Mouse (Mus musculus): ENCODE data around the gene Tctn3. TPM values are rescaled to one million over a fixed set of nuclear protein-coding genes. Genes with fewer than 3 reads are reported as not detected.

The Tctn3 gene
- polyA plus RNA-seq, 1 experiment from 2014 or later, result 9.6 TPM

DNA sequence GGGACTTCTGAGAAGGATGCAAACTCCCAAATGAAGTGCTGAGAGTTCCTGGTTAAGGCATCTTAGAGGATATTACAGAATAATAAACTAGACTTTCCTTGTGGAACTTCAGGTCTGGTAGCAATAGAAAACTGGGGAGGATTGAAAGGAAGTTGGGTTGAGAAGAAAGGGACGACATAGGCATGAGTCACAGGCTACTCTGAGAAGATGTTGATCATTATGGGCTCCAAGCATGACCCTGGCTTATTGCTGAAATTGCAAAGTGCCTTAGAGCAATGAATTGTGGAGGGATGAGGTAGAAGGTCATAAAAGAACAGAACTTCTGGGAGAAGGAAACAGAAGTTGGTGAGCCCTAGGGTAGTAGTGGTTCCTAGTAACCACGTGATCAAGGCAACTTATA, 28.8 kb upstream of the Tctn3 start:
- H3K9ac ChIP-seq, result no peak overlapping the region
- H3K27me3 ChIP-seq, result no peaks in the 10 kb centered on the region
- no peaks in the 10 kb centered on the region for H3K36me3 ChIP-seq
- no peak overlapping the region for H3K4me3 ChIP-seq
- 73% methylated on average over 2 of the region's 2 CpGs for WGBS
- ATAC-seq (replicated peaks; ENCODE audit: insufficient number of reproducible peaks, insufficient read depth, low FRiP score, low read depth), result no peak
- no peak overlapping the region for H3K27ac ChIP-seq
- H3K4me2 ChIP-seq, result no peak overlapping the region
- H3K4me1 ChIP-seq (replicated peaks), result no peaks in the 10 kb centered on the region
- H3K9me3 ChIP-seq (replicated peaks), result no peaks in the 10 kb centered on the region

DNA sequence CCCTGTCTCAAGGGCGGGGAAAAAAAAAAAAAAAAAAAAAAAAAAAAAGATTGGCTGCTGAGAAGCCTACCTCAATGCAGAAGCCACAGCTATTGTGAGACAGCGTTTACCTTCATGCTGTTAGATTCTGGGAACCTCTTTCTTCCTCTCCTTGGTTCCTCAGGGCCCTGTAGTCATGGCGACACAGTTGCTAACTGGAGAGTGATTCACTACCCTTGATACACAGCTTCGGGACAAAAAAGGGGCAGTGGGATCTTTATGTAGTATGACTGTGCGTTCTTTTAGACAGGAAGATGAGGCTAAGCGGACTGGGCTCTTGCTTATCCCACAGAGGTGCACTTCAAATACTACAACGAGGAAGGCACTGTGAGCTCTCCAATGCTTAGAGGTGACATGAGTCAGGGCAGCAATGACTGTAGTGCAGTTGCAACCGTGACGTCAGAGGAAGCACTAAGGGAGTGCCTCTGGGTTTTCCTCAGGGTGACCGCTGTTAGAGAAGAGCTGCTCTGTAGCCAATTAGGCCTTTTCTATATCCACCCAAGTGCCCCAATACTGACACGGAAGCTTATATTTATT, 27.8 kb upstream of the Tctn3 start:
- no peaks in the 10 kb centered on the region for H3K4me1 ChIP-seq (replicated peaks)
- no peak overlapping the region for H3K4me2 ChIP-seq
- H3K27me3 ChIP-seq, result no peaks in the 10 kb centered on the region
- no peak overlapping the region for H3K4me3 ChIP-seq
- no peaks in the 10 kb centered on the region for H3K9me3 ChIP-seq (replicated peaks)
- 77% methylated on average over 11 of the region's 11 CpGs for WGBS
- no peak overlapping the region for H3K27ac ChIP-seq
- H3K36me3 ChIP-seq, result no peaks in the 10 kb centered on the region
- H3K9ac ChIP-seq, result no peak overlapping the region
- no peak for ATAC-seq (replicated peaks; ENCODE audit: insufficient number of reproducible peaks, insufficient read depth, low FRiP score, low read depth)

DNA sequence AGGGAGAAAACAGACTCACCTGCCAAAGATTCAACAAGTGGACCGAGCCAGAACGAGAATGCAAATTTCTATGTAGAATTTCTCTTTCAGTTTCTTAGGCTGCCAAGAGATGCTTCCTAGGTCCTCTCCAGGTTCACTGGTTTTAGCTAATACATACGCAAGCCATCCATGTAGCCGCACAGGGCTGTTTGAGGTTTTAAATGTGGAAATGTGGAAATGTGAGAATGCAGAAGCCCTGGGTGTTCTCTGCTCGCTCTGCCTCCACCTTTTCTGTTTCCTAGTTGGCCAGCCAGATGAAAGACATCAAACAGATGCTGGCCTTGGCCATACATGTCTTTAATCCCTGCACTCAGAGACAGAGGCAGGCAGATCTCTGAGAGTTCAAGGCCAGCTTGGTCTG, 26.5 kb upstream of the Tctn3 start:
- Histone ChIP-seq H3K4me1 (replicated peaks) (no peaks in the 10 kb centered on the region), H3K4me2 (no peak overlapping the region), H3K27me3 (no peaks in the 10 kb centered on the region), H3K9me3 (replicated peaks) (no peaks in the 10 kb centered on the region), H3K4me3 (no peak overlapping the region), H3K27ac (no peak overlapping the region), H3K9ac (no peak overlapping the region), H3K36me3 (no peaks in the 10 kb centered on the region)
- WGBS, result 83% methylated on average over 5 of the region's 5 CpGs
- ATAC-seq (replicated peaks; ENCODE audit: insufficient number of reproducible peaks, insufficient read depth, low FRiP score, low read depth), result no peak

DNA sequence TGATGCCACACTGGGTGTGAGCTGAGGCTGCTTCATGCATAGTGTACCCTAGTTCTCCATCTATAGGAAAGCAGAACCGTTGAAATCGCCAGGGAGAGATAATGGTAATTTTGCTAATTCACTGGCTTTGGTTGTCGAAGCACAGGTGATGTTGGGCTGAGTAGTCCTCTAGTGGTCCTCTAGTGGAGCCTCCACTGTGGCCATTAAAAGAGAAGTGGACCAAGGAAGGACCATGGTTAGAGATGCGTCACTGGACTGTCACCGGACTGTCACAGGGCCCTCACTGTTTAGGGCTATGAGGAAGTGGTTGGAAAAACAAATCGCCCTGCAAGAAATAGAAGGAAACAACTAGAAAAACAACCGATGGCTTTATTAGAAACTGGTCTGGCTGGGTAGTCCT, 25.6 kb upstream of the Tctn3 start:
- Histone ChIP-seq H3K9me3 (replicated peaks) (no peaks in the 10 kb centered on the region), H3K36me3 (no peaks in the 10 kb centered on the region), H3K27ac (peak overlapping the region; percentile 58), H3K9ac (no peak overlapping the region), H3K4me1 (replicated peaks) (no peaks in the 10 kb centered on the region), H3K4me2 (no peak overlapping the region), H3K27me3 (no peaks in the 10 kb centered on the region), H3K4me3 (no peak overlapping the region)
- 71% methylated on average over 7 of the region's 7 CpGs for WGBS
- no peak for ATAC-seq (replicated peaks; ENCODE audit: insufficient number of reproducible peaks, insufficient read depth, low FRiP score, low read depth)

- Histone ChIP-seq H3K9ac (no peak overlapping the region), H3K4me2 (no peak overlapping the region), H3K27ac (peak overlapping the region; percentile 58), H3K4me1 (replicated peaks) (no peaks in the 10 kb centered on the region), H3K36me3 (no peaks in the 10 kb centered on the region), H3K4me3 (no peak overlapping the region), H3K9me3 (replicated peaks) (no peaks in the 10 kb centered on the region), H3K27me3 (no peaks in the 10 kb centered on the region)
- no peak for ATAC-seq (replicated peaks; ENCODE audit: insufficient number of reproducible peaks, insufficient read depth, low FRiP score, low read depth)
- WGBS, result 37% methylated on average over 4 of the region's 4 CpGs
Measured at GRCm38 (mm10) chr19:40637091-40637490, 25.1 kb upstream of the Tctn3 start.

- H3K27ac ChIP-seq, result no peak overlapping the region
- no peaks in the 10 kb centered on the region for H3K9me3 ChIP-seq (replicated peaks)
- WGBS, result 65% methylated on average over 1 of the region's 1 CpGs
- H3K9ac ChIP-seq, result no peak overlapping the region
- H3K4me1 ChIP-seq (replicated peaks), result no peaks in the 10 kb centered on the region
- ATAC-seq (replicated peaks; ENCODE audit: insufficient number of reproducible peaks, insufficient read depth, low FRiP score, low read depth), result no peak
- H3K27me3 ChIP-seq, result no peaks in the 10 kb centered on the region
- H3K36me3 ChIP-seq, result no peaks in the 10 kb centered on the region
- no peak overlapping the region for H3K4me2 ChIP-seq
- no peak overlapping the region for H3K4me3 ChIP-seq
Measured at GRCm38 (mm10) chr19:40633144-40633543, 21.1 kb upstream of the Tctn3 start.

DNA sequence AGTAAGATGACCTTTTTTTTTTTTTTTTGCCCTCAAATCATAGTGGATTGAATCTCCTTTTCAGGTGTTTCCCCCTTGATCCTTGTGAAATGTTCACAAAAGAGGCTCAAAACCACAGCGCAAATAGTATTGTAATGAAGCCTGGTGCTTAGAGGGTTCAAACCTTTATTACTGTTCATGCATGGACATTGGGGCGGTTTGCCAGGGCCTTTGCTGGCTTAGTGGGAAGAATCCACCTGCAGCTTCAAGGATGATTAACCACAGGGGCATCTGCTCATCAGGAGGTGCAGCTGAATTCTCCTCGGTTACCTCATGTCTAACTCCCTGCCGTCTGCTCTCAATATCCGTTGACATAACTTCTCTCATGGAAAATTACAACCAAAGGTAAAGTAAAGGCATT, 20.6 kb upstream of the Tctn3 start:
- Histone ChIP-seq H3K4me1 (replicated peaks) (no peaks in the 10 kb centered on the region), H3K9me3 (replicated peaks) (no peaks in the 10 kb centered on the region), H3K36me3 (no peaks in the 10 kb centered on the region), H3K4me2 (no peak overlapping the region), H3K9ac (no peak overlapping the region), H3K4me3 (no peak overlapping the region), H3K27ac (no peak overlapping the region), H3K27me3 (no peaks in the 10 kb centered on the region)
- ATAC-seq (replicated peaks; ENCODE audit: insufficient number of reproducible peaks, insufficient read depth, low FRiP score, low read depth), result no peak
- 82% methylated on average over 5 of the region's 5 CpGs for WGBS

- no peak for ATAC-seq (replicated peaks; ENCODE audit: insufficient number of reproducible peaks, insufficient read depth, low FRiP score, low read depth)
- Histone ChIP-seq H3K4me1 (replicated peaks) (no peaks in the 10 kb centered on the region), H3K27ac (no peak overlapping the region), H3K4me3 (no peak overlapping the region), H3K27me3 (no peaks in the 10 kb centered on the region), H3K36me3 (no peaks in the 10 kb centered on the region), H3K4me2 (no peak overlapping the region), H3K9me3 (replicated peaks) (no peaks in the 10 kb centered on the region), H3K9ac (no peak overlapping the region)
- 59% methylated on average over 3 of the region's 3 CpGs for whole genome bisulfite sequencing
Measured at GRCm38 (mm10) chr19:40632193-40632592, 20.2 kb upstream of the Tctn3 start.

DNA sequence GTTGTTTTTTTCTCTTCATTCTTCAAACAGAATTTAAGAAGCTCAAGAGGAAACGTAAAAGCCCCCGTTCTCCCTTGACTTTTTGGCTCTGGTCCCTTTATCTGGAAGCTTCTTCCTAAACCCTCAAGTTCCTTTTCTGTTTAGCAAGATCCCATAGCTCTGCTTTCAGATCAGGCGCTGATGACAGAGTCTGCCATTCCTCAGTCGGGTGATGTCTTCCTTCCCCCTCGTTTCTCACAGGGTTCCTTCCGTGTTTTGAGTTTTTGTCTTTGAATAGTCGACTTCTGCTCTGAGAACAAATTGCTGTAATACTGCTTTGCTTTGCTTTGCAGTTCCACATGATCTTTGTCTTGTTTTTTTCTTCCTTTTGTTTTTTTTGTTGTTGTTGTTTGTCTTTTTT, 18.6 kb upstream of the Tctn3 start:
- H3K27ac ChIP-seq, result peak overlapping the region; percentile 46; the same call in 1 of the 2 replicates

DNA sequence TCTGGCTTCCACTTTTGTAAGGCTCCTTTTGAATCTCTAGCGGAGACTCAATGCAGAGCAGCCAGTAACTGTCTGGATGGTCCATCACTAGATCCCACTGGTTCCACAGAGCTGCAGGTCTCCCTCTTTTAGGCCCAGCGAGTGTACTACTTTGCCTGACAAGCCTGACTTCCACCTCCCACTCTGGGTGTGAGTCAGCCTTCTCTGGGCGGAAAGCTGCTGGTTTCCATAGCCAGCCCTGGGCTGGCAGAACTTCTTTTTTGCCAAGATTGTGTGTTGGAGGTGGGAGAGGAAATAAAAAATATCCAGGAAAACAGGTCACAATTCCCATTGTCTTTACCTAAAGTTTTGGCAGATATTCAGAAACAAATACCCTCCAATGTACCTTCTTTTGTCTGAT, 18.1 kb upstream of the Tctn3 start:
- Histone ChIP-seq H3K9ac (no peak overlapping the region), H3K27ac (peak overlapping the region; percentile 62), H3K36me3 (no peaks in the 10 kb centered on the region), H3K27me3 (no peaks in the 10 kb centered on the region), H3K4me3 (no peak overlapping the region), H3K4me1 (replicated peaks) (no peaks in the 10 kb centered on the region), H3K9me3 (replicated peaks) (no peaks in the 10 kb centered on the region), H3K4me2 (no peak overlapping the region)
- WGBS, result 63% methylated on average over 3 of the region's 3 CpGs
- ATAC-seq (replicated peaks; ENCODE audit: insufficient number of reproducible peaks, insufficient read depth, low FRiP score, low read depth), result no peak

More for the DNA sequence above, 18.6 kb upstream of the Tctn3 start:
- no peaks in the 10 kb centered on the region for H3K36me3 ChIP-seq
- ATAC-seq (replicated peaks; ENCODE audit: insufficient number of reproducible peaks, insufficient read depth, low FRiP score, low read depth), result no peak
- H3K9me3 ChIP-seq (replicated peaks), result no peaks in the 10 kb centered on the region
- no peak overlapping the region for H3K9ac ChIP-seq
- no peak overlapping the region for H3K4me2 ChIP-seq
- no peaks in the 10 kb centered on the region for H3K27me3 ChIP-seq
- WGBS, result 40% methylated on average over 7 of the region's 7 CpGs
- H3K4me1 ChIP-seq (replicated peaks), result no peaks in the 10 kb centered on the region
- H3K4me3 ChIP-seq, result no peak overlapping the region

DNA sequence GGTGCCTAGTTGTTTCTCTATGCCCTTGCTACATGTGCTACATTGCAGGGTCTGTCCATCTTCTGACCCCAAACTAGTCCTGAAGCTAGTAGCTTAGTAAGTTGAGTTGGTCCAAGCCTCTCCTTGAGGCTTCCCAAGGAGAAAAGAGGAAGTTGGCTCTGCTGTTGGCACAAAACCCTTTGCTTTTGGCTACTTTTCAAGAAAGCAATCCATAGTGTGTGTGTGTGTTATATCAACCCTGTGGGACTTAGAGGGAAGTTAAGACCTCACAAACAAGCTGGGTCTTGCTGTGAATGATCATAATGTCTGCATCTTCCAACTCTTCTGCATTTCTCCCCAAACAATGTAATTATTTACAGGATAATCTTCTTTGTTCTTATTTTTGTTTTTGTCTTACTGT, 16.9 kb upstream of the Tctn3 start:
- H3K4me1 ChIP-seq (replicated peaks), result no peaks in the 10 kb centered on the region
- no peak for ATAC-seq (replicated peaks; ENCODE audit: insufficient number of reproducible peaks, insufficient read depth, low FRiP score, low read depth)
- no peaks in the 10 kb centered on the region for H3K27me3 ChIP-seq

DNA sequence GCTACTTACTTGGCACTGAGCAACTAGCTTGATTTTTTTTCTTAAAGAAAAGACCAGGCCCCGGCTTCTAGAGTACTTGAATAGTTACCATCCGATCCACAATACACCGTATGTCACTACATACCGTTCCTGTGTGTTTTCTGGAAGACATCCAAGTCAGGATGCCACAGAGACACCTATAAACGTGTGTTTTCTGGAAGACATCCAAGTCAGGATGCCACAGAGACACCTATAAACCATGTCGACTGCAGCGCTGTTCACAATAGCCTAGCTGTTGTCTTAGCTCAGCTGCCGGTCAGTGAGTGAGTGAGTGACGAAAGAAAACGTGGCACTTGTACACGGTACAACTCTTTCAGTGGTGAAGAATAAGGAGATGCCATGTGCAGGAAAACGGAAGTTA, 13.9 kb upstream of the Tctn3 start:
- WGBS, result 38% methylated on average over 12 of the region's 12 CpGs
- no peak overlapping the region for H3K4me2 ChIP-seq
- no peaks in the 10 kb centered on the region for H3K36me3 ChIP-seq
- ATAC-seq (replicated peaks; ENCODE audit: insufficient number of reproducible peaks, insufficient read depth, low FRiP score, low read depth), result no peak
- H3K9me3 ChIP-seq (replicated peaks), result no peaks in the 10 kb centered on the region
- H3K4me3 ChIP-seq, result no peak overlapping the region
- H3K4me1 ChIP-seq (replicated peaks), result no peaks in the 10 kb centered on the region
- no peaks in the 10 kb centered on the region for H3K27me3 ChIP-seq
- H3K9ac ChIP-seq, result no peak overlapping the region
- no peak overlapping the region for H3K27ac ChIP-seq

More for the DNA sequence above, 16.9 kb upstream of the Tctn3 start:
- no peaks in the 10 kb centered on the region for H3K36me3 ChIP-seq
- no peaks in the 10 kb centered on the region for H3K9me3 ChIP-seq (replicated peaks)
- H3K4me2 ChIP-seq, result no peak overlapping the region
- no peak overlapping the region for H3K9ac ChIP-seq
- H3K4me3 ChIP-seq, result no peak overlapping the region
- H3K27ac ChIP-seq, result no peak overlapping the region

Data from heart, embryonic 15.5 days (tissue).